Comparison of ENCODE assay signal across 8 mouse cellular contexts in the genomic region with DNA sequence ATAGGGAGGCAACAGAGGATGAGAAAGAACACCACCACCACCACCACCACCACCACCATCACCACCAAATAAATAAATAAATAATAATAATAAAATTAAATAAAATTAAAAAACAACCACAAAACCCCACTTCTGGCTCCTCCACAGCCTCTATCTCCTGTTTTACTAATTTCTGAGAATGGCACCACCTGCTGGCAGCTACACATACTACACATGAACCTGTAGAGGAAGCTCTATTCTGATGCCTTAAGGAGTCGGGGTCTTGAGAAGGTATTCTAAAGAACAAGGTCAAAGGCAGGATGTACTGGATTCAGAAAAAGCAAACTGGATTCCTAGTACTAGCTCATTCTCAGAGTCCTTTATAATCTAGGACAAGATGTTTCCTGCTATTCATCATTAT.
DNase-seq lines count a peak whose midpoint lies in the region; ATAC-seq and TF ChIP-seq lines count a peak whose summit lies in the region.

No protein-coding gene starts in this region.

- no peaks in the 10 kb centered on the region for H3K36me3 ChIP-seq in forebrain, embryonic 10.5 days (replicated peaks)
- no peaks in the 10 kb centered on the region for H3K36me3 ChIP-seq in forebrain, embryonic 16.5 days (ENCODE audit: control insufficient read depth, insufficient read depth)
- no peaks in the 10 kb centered on the region for H3K36me3 ChIP-seq in midbrain, embryonic 10.5 days
- no peaks in the 10 kb centered on the region for H3K36me3 ChIP-seq in midbrain, embryonic 15.5 days (replicated peaks)

- no peak for ATAC-seq in forebrain, embryonic 16.5 days
- ATAC-seq in midbrain, embryonic 15.5 days (replicated peaks): no peak

- no peak overlapping the region for H3K9ac ChIP-seq in forebrain, embryonic 16.5 days (replicated peaks; ENCODE audit: low read depth, low read length)
- H3K9ac ChIP-seq in midbrain, embryonic 15.5 days: no peak overlapping the region

- peaks cover 11% of the 10 kb centered on the region; the same call in 1 of the 2 replicates for H3K4me1 ChIP-seq in forebrain, embryonic 10.5 days
- H3K4me1 ChIP-seq in forebrain, embryonic 16.5 days (replicated peaks; ENCODE audit: control insufficient read depth, insufficient read depth, low read length): peaks cover 3% of the 10 kb centered on the region; the same call in 1 of the 2 replicates
- H3K4me1 ChIP-seq in midbrain, embryonic 10.5 days: peaks cover 5% of the 10 kb centered on the region
- peaks cover 9% of the 10 kb centered on the region for H3K4me1 ChIP-seq in midbrain, embryonic 15.5 days
- no peaks in the 10 kb centered on the region for H3K4me1 ChIP-seq in lung, adult 2 months (ENCODE audit: control insufficient read depth, insufficient read depth, low read length)

- no peak overlapping the region for H3K4me2 ChIP-seq in forebrain, embryonic 16.5 days (ENCODE audit: low read length)
- no peak overlapping the region for H3K4me2 ChIP-seq in midbrain, embryonic 15.5 days

- H3K9me3 ChIP-seq in forebrain, embryonic 10.5 days: no peaks in the 10 kb centered on the region
- no peaks in the 10 kb centered on the region for H3K9me3 ChIP-seq in forebrain, embryonic 16.5 days (ENCODE audit: control insufficient read depth, low read length)
- H3K9me3 ChIP-seq in midbrain, embryonic 10.5 days (replicated peaks): no peaks in the 10 kb centered on the region
- no peaks in the 10 kb centered on the region for H3K9me3 ChIP-seq in midbrain, embryonic 15.5 days

- H3K27me3 ChIP-seq in forebrain, embryonic 10.5 days (ENCODE audit: poor library complexity, severe bottlenecking): peaks cover 6% of the 10 kb centered on the region; the same call in 1 of the 2 replicates
- no peaks in the 10 kb centered on the region for H3K27me3 ChIP-seq in forebrain, embryonic 16.5 days (replicated peaks; ENCODE audit: control insufficient read depth, insufficient read depth, low read length)
- no peaks in the 10 kb centered on the region for H3K27me3 ChIP-seq in midbrain, embryonic 10.5 days (ENCODE audit: low read depth, poor library complexity, severe bottlenecking)
- H3K27me3 ChIP-seq in midbrain, embryonic 15.5 days (replicated peaks): no peaks in the 10 kb centered on the region

- H3K27ac ChIP-seq in forebrain, embryonic 10.5 days: no peak overlapping the region
- H3K27ac ChIP-seq in forebrain, embryonic 16.5 days (ENCODE audit: low read length): no peak overlapping the region
- no peak overlapping the region for H3K27ac ChIP-seq in midbrain, embryonic 10.5 days (replicated peaks)
- H3K27ac ChIP-seq in midbrain, embryonic 15.5 days: no peak overlapping the region

- 82% methylated on average over 1 of the region's 1 CpGs for WGBS in forebrain, embryonic 10.5 days
- 75% methylated on average over 1 of the region's 1 CpGs for WGBS in forebrain, embryonic 16.5 days
- 77% methylated on average over 1 of the region's 1 CpGs for whole genome bisulfite sequencing in midbrain, embryonic 10.5 days
- 87% methylated on average over 1 of the region's 1 CpGs for WGBS in midbrain, embryonic 15.5 days
- 60% methylated on average over 1 of the region's 1 CpGs for WGBS in lung, adult 2 months

- peak; percentile 63; the same call in 1 of the 2 replicates for TF ChIP-seq CTCF in brain, embryonic 14.5 days (IDR thresholded peaks at IDR 0.05; ENCODE audit: borderline replicate concordance, extremely low read depth, insufficient read depth, insufficient read length)
- TF ChIP-seq CTCF in lung, adult 2 months (IDR thresholded peaks at IDR 0.05; ENCODE audit: insufficient read depth, low read length): peak; percentile 18; the same call in 1 of the 2 replicates

- no peak overlapping the region for H3K4me3 ChIP-seq in forebrain, embryonic 10.5 days
- H3K4me3 ChIP-seq in forebrain, embryonic 16.5 days (replicated peaks; ENCODE audit: low read length): no peak overlapping the region
- H3K4me3 ChIP-seq in midbrain, embryonic 10.5 days: no peak overlapping the region
- H3K4me3 ChIP-seq in midbrain, embryonic 15.5 days: no peak overlapping the region
- H3K4me3 ChIP-seq in lung, adult 2 months (replicated peaks; ENCODE audit: extremely low read depth, low read depth, low read length): no peak overlapping the region

- no peak for TF ChIP-seq POLR2A in brain, embryonic 14.5 days (IDR thresholded peaks at IDR 0.05; ENCODE audit: borderline replicate concordance, extremely low read depth, insufficient read depth, insufficient read length, poor library complexity, severe bottlenecking)
- no peak for TF ChIP-seq POLR2A in lung, adult 2 months (IDR thresholded peaks at IDR 0.05; ENCODE audit: borderline replicate concordance, extremely low read depth, low read depth, low read length)

- peak; percentile 25 for DNase-seq in forebrain, embryonic 10.5 days (ENCODE audit: extremely low spot score, low spot score)
- DNase-seq in midbrain, embryonic 10.5 days (ENCODE audit: low spot score): peak; percentile 40
- DNase-seq in brain, embryonic 14.5 days (ENCODE audit: low read depth): peak; percentile 77
- peak; percentile 45 to 60 for DNase-seq in frontal cortex, postnatal 36 days (ENCODE audit: low spot score in 2 of 2)
- peak; percentile 28 for DNase-seq in lung, adult 2 months
- DNase-seq in thymus, postnatal 25 days: peak; percentile 23

Comparison
In these comparisons a context has a peak if more than half of its experiments do, and no peak if none do; other contexts are left out.
1. DNase-seq: peak in every context shown above with its lines; median percentile 77 in brain, embryonic 14.5 days; 52 in frontal cortex, postnatal 36 days; 40 in midbrain, embryonic 10.5 days; 28 in lung, adult 2 months; 25 in forebrain, embryonic 10.5 days; 23 in thymus, postnatal 25 days.